Mouse (Mus musculus) CH12.LX (cell line): ENCODE measurements around the gene Commd1. TPM values are rescaled to one million over a fixed set of nuclear protein-coding genes. Genes with fewer than 3 reads are reported as not detected.

Experiments used
- DNase-seq: peaks from one replicate; pipeline ENCODE4 v3.0.0-alpha.2; 2013; ENCODE audit errors: extremely low read depth
- H3K27ac ChIP-seq: 2 replicates; pipeline ENCODE4 v1.5.1; 2012; ENCODE audit warnings: low read depth, mild to moderate bottlenecking, control low read depth, moderate library complexity; ENCODE audit not compliant: insufficient read depth
- H3K27me3 ChIP-seq: replicated peaks from 2 replicates; pipeline ENCODE3; 2012; ENCODE audit warnings: inconsistent platforms
- H3K36me3 ChIP-seq, 2 experiments: replicated peaks in 1 of 2; 2 replicates each; pipeline versions ENCODE3 to v1.6.1; 2012; ENCODE audit warnings: inconsistent platforms in 1 of 2, low read length in 1 of 2, mild to moderate bottlenecking in 1 of 2, mixed read lengths in 1 of 2, moderate library complexity in 1 of 2; ENCODE audit not compliant: control insufficient read depth in 1 of 2, insufficient read depth in 1 of 2
- H3K4me1 ChIP-seq, 2 experiments: 2 replicates each; pipeline ENCODE4 v1.6.1; 2012; ENCODE audit warnings: inconsistent platforms in 1 of 2, moderate library complexity in 1 of 2; ENCODE audit not compliant: insufficient read depth in 2 of 2, control insufficient read depth in 1 of 2
- H3K4me2 ChIP-seq: 2 replicates; pipeline ENCODE4 v1.6.1; 2012; ENCODE audit warnings: low read depth, mild to moderate bottlenecking, control low read depth; ENCODE audit not compliant: poor library complexity, insufficient read depth, severe bottlenecking
- H3K4me3 ChIP-seq, 3 experiments: fragments of 150-350 bp in 1 of 3; sonication (generic) in 1 of 3; replicated peaks in 1 of 3; 2 replicates each; pipeline versions ENCODE3 to v1.5.1; 2011 to 2012; ENCODE audit warnings: low read depth in 2 of 3, low read length in 2 of 3, mild to moderate bottlenecking in 2 of 3, moderate library complexity in 2 of 3, control low read depth in 1 of 3, improper control_type of control experiment in 1 of 3, inconsistent platforms in 1 of 3, mixed read lengths in 1 of 3; ENCODE audit not compliant: poor library complexity in 1 of 3
- H3K79me2 ChIP-seq: replicated peaks from 2 replicates; pipeline ENCODE4 v1.6.1; 2012; ENCODE audit warnings: mild to moderate bottlenecking, moderate library complexity; ENCODE audit not compliant: control insufficient read depth, poor library complexity, insufficient read depth, severe bottlenecking; ENCODE audit errors: extremely low read depth
- H3K9ac ChIP-seq: 2 replicates; pipeline ENCODE4 v1.6.1; 2012; ENCODE audit warnings: low read depth, mild to moderate bottlenecking, control low read depth, moderate library complexity; ENCODE audit not compliant: insufficient read depth
- H3K9me3 ChIP-seq: replicated peaks from 2 replicates; pipeline ENCODE3; 2012; ENCODE audit warnings: low read length, inconsistent platforms, mixed read lengths
- CHD1 ChIP-seq: IDR thresholded peaks from 2 replicates; pipeline ENCODE4 v1.6.1; 2012; ENCODE audit warnings: low read depth, low read length, improper control_type of control experiment, inconsistent platforms
- CHD2 ChIP-seq: IDR thresholded peaks from 2 replicates; pipeline ENCODE4 v1.6.1; 2011; ENCODE audit warnings: low read length, improper control_type of control experiment
- CTCF ChIP-seq, 2 experiments: IDR thresholded peaks in 1 of 2; conservative IDR thresholded peaks in 1 of 2; 2 replicates each; pipeline ENCODE4 v1.5.1; 2011 to 2012; ENCODE audit warnings: low read depth in 2 of 2, low read length in 2 of 2, improper control_type of control experiment in 1 of 2, inconsistent platforms in 1 of 2, mild to moderate bottlenecking in 1 of 2, moderate library complexity in 1 of 2
- EP300 ChIP-seq: IDR thresholded peaks from 2 replicates; pipeline ENCODE4 v1.6.1; 2011; ENCODE audit warnings: low read length, improper control_type of control experiment
- GABPA ChIP-seq: IDR thresholded peaks from 2 replicates; pipeline ENCODE4 v1.6.1; 2012; ENCODE audit warnings: low read depth, low read length, improper control_type of control experiment, inconsistent platforms; ENCODE audit not compliant: insufficient replicate concordance
- HCFC1 ChIP-seq: IDR thresholded peaks from 2 replicates; pipeline ENCODE4 v1.6.1; 2012; ENCODE audit warnings: low read depth, mild to moderate bottlenecking, inconsistent platforms, low read length, improper control_type of control experiment
- JUN ChIP-seq: IDR thresholded peaks from 2 replicates; pipeline ENCODE4 v1.6.1; 2011; ENCODE audit warnings: low read depth, mild to moderate bottlenecking, low read length, improper control_type of control experiment, moderate library complexity; ENCODE audit not compliant: insufficient read depth
- KAT2A ChIP-seq: IDR thresholded peaks from 2 replicates; pipeline ENCODE4 v1.6.1; 2012; ENCODE audit warnings: low read length, improper control_type of control experiment, inconsistent platforms; ENCODE audit not compliant: insufficient replicate concordance
- MAX ChIP-seq: IDR thresholded peaks from 2 replicates; pipeline ENCODE4 v1.6.1; 2011; ENCODE audit warnings: low read length, improper control_type of control experiment
- MAZ ChIP-seq: IDR thresholded peaks from 2 replicates; pipeline ENCODE4 v1.6.1; 2012; ENCODE audit warnings: low read depth, mild to moderate bottlenecking, inconsistent platforms, low read length, improper control_type of control experiment, moderate library complexity
- MEF2A ChIP-seq: IDR thresholded peaks from 2 replicates; pipeline ENCODE4 v1.6.1; 2014; ENCODE audit warnings: low read depth, mild to moderate bottlenecking, inconsistent platforms, low read length, improper control_type of control experiment, borderline replicate concordance
- MXI1 ChIP-seq: IDR thresholded peaks from 2 replicates; pipeline ENCODE4 v1.6.1; 2011; ENCODE audit warnings: mild to moderate bottlenecking, low read depth, low read length, improper control_type of control experiment
- NELFE ChIP-seq: IDR thresholded peaks from 2 replicates; pipeline ENCODE4 v1.6.1; 2011; ENCODE audit warnings: low read depth, low read length, improper control_type of control experiment
- NRF1 ChIP-seq: IDR thresholded peaks from 2 replicates; pipeline ENCODE4 v1.6.1; 2014; ENCODE audit warnings: low read depth, mild to moderate bottlenecking, inconsistent platforms, low read length, improper control_type of control experiment, moderate library complexity
- PAX5 ChIP-seq: IDR thresholded peaks from 2 replicates; pipeline ENCODE4 v1.6.1; 2012; ENCODE audit warnings: low read length, inconsistent platforms, mixed read lengths
- POLR2A ChIP-seq: IDR thresholded peaks from 2 replicates; pipeline ENCODE4 v1.6.1; 2011; ENCODE audit warnings: low read depth, mild to moderate bottlenecking, improper control_type of control experiment, low read length
- POLR2AphosphoS2 ChIP-seq: IDR thresholded peaks from 2 replicates; pipeline ENCODE4 v1.6.1; 2011; ENCODE audit warnings: low read depth, low read length, improper control_type of control experiment
- RAD21 ChIP-seq: IDR thresholded peaks from 2 replicates; pipeline ENCODE4 v1.6.1; 2011; ENCODE audit warnings: low read depth, mild to moderate bottlenecking, low read length, improper control_type of control experiment, moderate library complexity
- RCOR1 ChIP-seq: conservative IDR thresholded peaks from 2 replicates; pipeline ENCODE4 v1.6.1; 2012; ENCODE audit warnings: low read depth, mild to moderate bottlenecking, inconsistent platforms, low read length, improper control_type of control experiment
- SIN3A ChIP-seq: IDR thresholded peaks from 2 replicates; pipeline ENCODE4 v1.6.1; 2012; ENCODE audit warnings: low read length, improper control_type of control experiment, inconsistent platforms
- SMC3 ChIP-seq: IDR thresholded peaks from 2 replicates; pipeline ENCODE4 v1.6.1; 2011; ENCODE audit warnings: low read depth, low read length, improper control_type of control experiment
- TCF12 ChIP-seq: IDR thresholded peaks from 2 replicates; pipeline ENCODE4 v1.6.1; 2014; ENCODE audit warnings: low read depth, mild to moderate bottlenecking, inconsistent platforms, low read length, improper control_type of control experiment
- UBTF ChIP-seq: IDR thresholded peaks from 2 replicates; pipeline ENCODE4 v1.6.1; 2012; ENCODE audit warnings: low read depth, mild to moderate bottlenecking, inconsistent platforms, low read length, improper control_type of control experiment, moderate library complexity
- USF1 ChIP-seq: IDR thresholded peaks from 2 replicates; pipeline ENCODE4 v1.6.1; 2014; ENCODE audit warnings: low read depth, mild to moderate bottlenecking, inconsistent platforms, low read length, improper control_type of control experiment
- USF2 ChIP-seq: conservative IDR thresholded peaks from 2 replicates; pipeline ENCODE4 v1.6.1; 2011; ENCODE audit warnings: low read depth, low read length, improper control_type of control experiment
- ZNF384 ChIP-seq: IDR thresholded peaks from 2 replicates; pipeline ENCODE4 v1.6.1; 2012; ENCODE audit warnings: low read depth, low read length, improper control_type of control experiment, inconsistent platforms
- dilution Hi-C: fragments of 300-500 bp; cut with MboI; formaldehyde crosslinking; loops from 2 replicates; pipeline ENCODE4 v1.14.3; 2020; ENCODE audit warnings: low sequenced_read_pairs; ENCODE audit not compliant: extremely low pct_unique_long_range_greater_than_20kb, extremely low pct_ligation_motif_present
- in situ Hi-C: fragments of 300-500 bp; cut with MboI; formaldehyde crosslinking; loops from 3 replicates; pipeline ENCODE4 v1.14.3; 2019; ENCODE audit warnings: low sequenced_read_pairs, low pct_ligation_motif_present, low pct_unique_long_range_greater_than_20kb, mixed read lengths
- polyA plus RNA-seq: library from polyadenylated mRNA; unstranded; fragments of >175 nt; gene quantifications from 2 replicates; pipeline ENCODE4 v1.2.1, GENCODE M21; 2012; ENCODE audit warnings: low read depth; ENCODE audit not compliant: insufficient read length
- total RNA-seq, 2 experiments: library from RNA; depleted of rRNA; stranded (reverse); fragments of 300-350 nt in 1 of 2; fragments of >200 nt in 1 of 2; gene quantifications; 2 replicates each; pipeline ENCODE4 v1.2.3; 2012 to 2014

Commd1 gene
- total and polyA plus RNA-seq, 3 experiments = 109 to 163 (median 113) TPM

DNA sequence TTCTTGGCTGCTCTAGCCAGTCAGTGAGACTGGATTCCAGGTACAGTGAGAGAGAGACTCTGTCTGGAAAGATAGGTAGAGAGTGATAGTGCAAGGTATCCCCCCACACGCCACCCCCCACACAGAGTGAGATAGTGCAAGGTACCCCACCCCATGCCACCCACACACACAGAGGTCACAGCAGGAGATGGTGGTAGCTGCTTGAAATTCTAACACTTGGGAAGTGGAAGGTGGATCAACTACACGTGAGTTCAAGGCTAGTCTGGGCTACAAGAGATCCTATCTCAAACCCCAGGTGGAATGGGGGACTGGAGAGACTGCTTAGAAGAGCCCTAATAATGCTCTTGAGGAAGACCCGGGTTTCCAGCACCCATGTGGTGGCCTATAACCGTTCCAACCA is 1.1 kb downstream of the Commd1 start:
- H3K9me3 ChIP-seq = no peaks in the 10 kb centered on the region
- DNase-seq = no peak
- dilution Hi-C loops (no loop called here), in situ Hi-C loops (no loop called here)
- H3K4me1 ChIP-seq = peaks cover 10 to 49% of the 10 kb centered on the region in 2 experiments
- H3K4me2 ChIP-seq = peak overlapping the region; percentile 94
- TF ChIP-seq RCOR1 (no peak), MXI1 (0 out of 2 replicates have a peak, but pooled peaks have one; percentile 18)
- 0 out of 2 replicates have a peak overlapping the region, but pooled peaks have one; percentile 21 for H3K27ac ChIP-seq
- peaks cover 3 to 30% of the 10 kb centered on the region in 2 experiments for H3K36me3 ChIP-seq
- peak overlapping the region; percentile 53 to 92 (median 68) for H3K4me3 ChIP-seq
- H3K9ac ChIP-seq = peak overlapping the region; percentile 78
- H3K79me2 ChIP-seq = peaks cover 23% of the 10 kb centered on the region
- H3K27me3 ChIP-seq = no peaks in the 10 kb centered on the region

DNA sequence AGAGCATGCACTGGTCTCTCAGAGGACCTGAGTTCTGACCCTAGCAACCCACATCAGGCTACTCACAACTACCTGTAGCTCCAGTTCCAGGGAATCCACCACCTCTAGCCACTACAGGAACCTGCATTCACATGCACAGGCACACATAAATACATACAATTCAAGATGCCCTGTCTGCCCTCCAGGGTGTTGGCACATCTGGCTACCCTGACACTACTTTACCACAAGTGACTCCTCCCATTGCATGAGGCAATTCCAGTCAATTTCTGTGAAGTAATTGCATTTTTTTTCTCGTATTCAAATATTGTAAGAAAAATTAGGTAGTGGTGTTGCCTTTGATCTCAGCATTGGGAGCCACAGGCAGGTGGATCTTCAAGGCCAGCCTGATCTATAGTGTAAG is 3.0 kb downstream of the Commd1 start:
- H3K4me3 ChIP-seq = no peak overlapping the region
- peaks cover 3 to 34% of the 10 kb centered on the region in 2 experiments for H3K36me3 ChIP-seq
- dilution Hi-C loops = no loop called here

DNA sequence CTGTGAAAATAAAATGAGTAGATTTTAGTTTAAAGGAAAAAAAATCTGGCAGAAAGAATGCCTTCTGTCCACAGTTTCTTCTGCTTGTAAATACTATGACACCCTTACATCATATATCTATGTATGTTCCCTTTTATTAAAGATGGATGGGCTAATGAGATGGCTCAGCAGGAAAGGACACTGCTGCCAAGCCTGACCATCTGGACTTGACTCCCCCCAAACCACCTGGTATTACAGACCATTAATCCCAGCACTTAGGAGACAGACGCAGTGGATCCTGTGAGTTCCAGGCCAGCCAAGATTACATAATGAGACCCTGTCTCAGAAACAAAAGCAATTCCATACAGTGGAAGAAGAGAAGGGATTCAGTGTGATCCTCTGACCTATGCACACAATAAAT is 3.5 kb downstream of the Commd1 start:
- dilution Hi-C loops = no loop called here
- Histone ChIP-seq H3K9me3 (no peaks in the 10 kb centered on the region), H3K27ac (no peak overlapping the region), H3K4me3 (no peak overlapping the region), H3K9ac (no peak overlapping the region), H3K36me3 (peaks cover 3 to 36% of the 10 kb centered on the region in 2 experiments), H3K4me1 (peaks cover 10 to 49% of the 10 kb centered on the region in 2 experiments), H3K79me2 (peaks cover 34% of the 10 kb centered on the region), H3K27me3 (no peaks in the 10 kb centered on the region), H3K4me2 (no peak overlapping the region)
- DNase-seq = no peak
- in situ Hi-C loops = no loop called here
- TF ChIP-seq PAX5 (no peak), ZNF384 (no peak), NRF1 (no peak), HCFC1 (no peak), RAD21 (no peak), USF1 (no peak), MAX (no peak), SIN3A (no peak), SMC3 (no peak), EP300 (no peak), TCF12 (no peak), JUN (no peak), RCOR1 (no peak), CTCF (conservative IDR thresholded peaks at IDR 0.05 in 1 of 2, IDR thresholded peaks at IDR 0.05 in 1 of 2; ENCODE audit: low read depth in 2 of 2, low read length in 2 of 2) (no peak), GABPA (no peak), MAZ (no peak), MXI1 (no peak), NELFE (no peak)

More for the DNA sequence above, 3.0 kb downstream of the Commd1 start:
- H3K4me1 ChIP-seq = peaks cover 10 to 49% of the 10 kb centered on the region in 2 experiments
- no peak overlapping the region for H3K4me2 ChIP-seq
- H3K9ac ChIP-seq = no peak overlapping the region
- no peak for TF ChIP-seq ZNF384
- TF ChIP-seq CHD2 = no peak
- TF ChIP-seq UBTF = no peak
- TF ChIP-seq POLR2A = no peak
- TF ChIP-seq MXI1 = no peak
- TF ChIP-seq CTCF (conservative IDR thresholded peaks at IDR 0.05 in 1 of 2, IDR thresholded peaks at IDR 0.05 in 1 of 2; ENCODE audit: low read depth in 2 of 2, low read length in 2 of 2) = no peak
- no peak for TF ChIP-seq HCFC1
- no peak for TF ChIP-seq POLR2AphosphoS2
- no peak for TF ChIP-seq EP300
- TF ChIP-seq MEF2A = no peak
- no peak for TF ChIP-seq USF2
- TF ChIP-seq RCOR1 = no peak
- no peak for TF ChIP-seq KAT2A
- TF ChIP-seq NRF1 = no peak
- TF ChIP-seq CHD1 = no peak
- no peak for DNase-seq
- H3K79me2 ChIP-seq = peaks cover 29% of the 10 kb centered on the region
- H3K27ac ChIP-seq = no peak overlapping the region
- in situ Hi-C loops = no loop called here
- no peaks in the 10 kb centered on the region for H3K27me3 ChIP-seq
- H3K9me3 ChIP-seq = no peaks in the 10 kb centered on the region
